Mouse (Mus musculus) small intestine, adult 2 months (tissue): Measurements from ENCODE around the gene Akap12.

Experiments
- CTCF ChIP-seq: fragments of 200-500 bp; IDR thresholded peaks from 2 replicates; pipeline ENCODE4 v1.5.1; 2012; ENCODE audit warnings: low read depth, mild to moderate bottlenecking, control low read depth, inconsistent platforms, low read length, moderate library complexity, mixed read lengths; ENCODE audit not compliant: insufficient replicate concordance, insufficient read length; ENCODE audit errors: extremely low read depth
- POLR2A ChIP-seq: fragments of 200-500 bp; IDR thresholded peaks from 2 replicates; pipeline ENCODE4 v1.6.1; 2012; ENCODE audit warnings: low read depth, mild to moderate bottlenecking, control low read depth, inconsistent platforms, low read length, moderate library complexity

GRCm38 (mm10) chr10:4282395-4282794 is 16.2 kb downstream of the Akap12 start:
- no peak for TF ChIP-seq CTCF
- TF ChIP-seq POLR2A, result no peak
